Mouse (Mus musculus): ENCODE measurements around the gene Rnf24. TPM values are rescaled to one million over a fixed set of nuclear protein-coding genes. Genes with fewer than 3 reads are reported as not detected.

Gene Rnf24
- polyA plus RNA-seq, 1 experiment from 2014 or later, result 4.8 TPM

DNA sequence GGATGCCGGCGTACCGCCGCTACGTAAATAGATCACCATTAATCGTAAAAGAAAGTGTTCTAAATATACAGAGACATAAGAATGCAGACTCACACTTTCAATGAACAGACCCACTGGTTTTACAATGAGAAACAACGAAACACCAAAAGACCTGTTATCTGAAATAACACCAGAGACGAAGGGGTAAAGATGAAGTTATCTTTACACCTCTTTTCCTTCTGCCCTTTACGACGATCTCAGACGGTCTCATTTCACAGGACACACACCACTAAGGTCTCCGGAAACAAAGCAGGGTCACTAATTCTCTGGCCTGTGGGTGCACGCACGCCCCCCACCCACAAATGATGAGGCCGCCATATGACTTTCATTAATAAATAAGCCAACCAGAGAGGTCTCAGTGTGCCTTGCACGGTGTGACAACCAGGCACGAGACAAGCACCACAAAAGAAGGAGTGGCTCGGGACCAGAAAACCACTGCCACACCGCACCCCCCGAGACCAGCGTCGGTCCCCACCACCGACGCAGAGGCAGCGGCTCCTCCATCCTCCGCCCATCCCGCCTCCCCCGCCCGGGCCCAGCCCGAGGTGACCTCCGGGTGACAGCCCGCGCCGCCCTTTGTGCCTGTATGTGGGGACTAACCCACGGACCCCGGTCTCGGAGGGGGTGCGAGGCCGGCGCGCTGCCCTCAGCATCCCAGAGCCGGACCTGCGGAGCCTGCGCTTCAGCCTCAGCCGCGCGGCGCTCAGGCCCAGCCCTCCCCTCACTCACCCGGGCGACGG is 535 bp downstream of the Rnf24 start:
- Histone ChIP-seq H3K4me2 (replicated peaks; ENCODE audit: low read depth, low read length) (peak overlapping the region; percentile 73), H3K36me3 (ENCODE audit: control insufficient read depth, insufficient read depth, low read length) (no peaks in the 10 kb centered on the region), H3K27ac (ENCODE audit: low read depth, low read length) (peak overlapping the region; percentile 88), H3K27me3 (ENCODE audit: control insufficient read depth, insufficient read depth, low read length) (no peaks in the 10 kb centered on the region), H3K4me3 (ENCODE audit: low read length) (peak overlapping the region; percentile 94), H3K9ac (ENCODE audit: low read depth, low read length) (peak overlapping the region; percentile 94), H3K4me1 (ENCODE audit: control insufficient read depth, insufficient read depth, low read length) (peaks cover 9% of the 10 kb centered on the region), H3K9me3 (ENCODE audit: control insufficient read depth, low read length) (no peaks in the 10 kb centered on the region)
- ATAC-seq (ENCODE audit: low FRiP score, low TSS enrichment), result peak; percentile 85
- under 1% methylated on average over 50 of the region's 51 CpGs for WGBS

DNA sequence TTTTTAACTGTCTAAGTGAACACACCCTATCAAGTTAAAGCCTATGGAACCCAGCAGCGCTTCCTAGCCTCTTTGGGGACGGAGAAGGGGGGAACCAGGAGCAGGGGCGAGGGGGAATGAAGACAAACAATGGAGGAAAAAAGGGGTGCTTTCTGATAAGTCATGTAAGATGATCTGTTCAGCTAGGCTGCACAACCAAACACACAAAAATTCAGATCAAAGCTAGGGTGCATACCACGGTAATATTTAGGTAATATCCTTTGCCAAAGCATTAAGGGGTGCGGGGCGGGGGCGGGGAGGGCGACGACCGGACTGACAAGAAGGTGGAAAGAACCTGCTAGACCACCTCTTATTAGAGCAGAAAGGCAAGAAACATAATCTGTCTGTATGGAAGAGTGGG is 1.2 kb downstream of the Rnf24 start:
- ATAC-seq (ENCODE audit: low FRiP score, low TSS enrichment), result no peak
- no peaks in the 10 kb centered on the region for H3K9me3 ChIP-seq (ENCODE audit: control insufficient read depth, low read length)
- no peaks in the 10 kb centered on the region for H3K36me3 ChIP-seq (ENCODE audit: control insufficient read depth, insufficient read depth, low read length)
- H3K4me2 ChIP-seq (replicated peaks; ENCODE audit: low read depth, low read length), result peak overlapping the region; percentile 73
- 13% methylated on average over 10 of the region's 10 CpGs for WGBS
- peak overlapping the region; percentile 94 for H3K4me3 ChIP-seq (ENCODE audit: low read length)
- no peak overlapping the region for H3K27ac ChIP-seq (ENCODE audit: low read depth, low read length)
- peak overlapping the region; percentile 94; the same call in 1 of the 2 replicates for H3K9ac ChIP-seq (ENCODE audit: low read depth, low read length)
- peaks cover 9% of the 10 kb centered on the region for H3K4me1 ChIP-seq (ENCODE audit: control insufficient read depth, insufficient read depth, low read length)
- no peaks in the 10 kb centered on the region for H3K27me3 ChIP-seq (ENCODE audit: control insufficient read depth, insufficient read depth, low read length)

DNA sequence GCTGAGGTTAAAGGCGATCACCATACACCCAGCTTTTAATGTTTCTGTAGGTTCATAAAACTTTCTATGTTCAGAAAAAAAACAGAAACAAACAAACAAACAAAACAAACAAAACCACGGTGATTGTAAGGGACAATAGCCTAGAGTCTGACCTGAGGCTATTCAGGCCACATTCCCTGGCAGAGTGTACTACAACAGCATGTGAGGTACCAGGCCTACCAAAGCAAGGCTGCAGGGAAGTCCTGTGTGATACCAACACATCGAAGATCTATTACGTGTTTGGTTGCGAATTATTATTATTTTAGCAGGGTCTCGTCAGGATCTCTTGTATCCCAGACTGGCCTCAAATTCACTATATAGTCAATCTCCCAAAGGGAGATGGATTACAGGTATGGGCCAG is 2.4 kb downstream of the Rnf24 start:
- no peak overlapping the region for H3K27ac ChIP-seq (ENCODE audit: low read depth, low read length)
- no peak overlapping the region for H3K4me3 ChIP-seq (ENCODE audit: low read length)
- H3K36me3 ChIP-seq (ENCODE audit: control insufficient read depth, insufficient read depth, low read length), result no peaks in the 10 kb centered on the region
- no peaks in the 10 kb centered on the region for H3K9me3 ChIP-seq (ENCODE audit: control insufficient read depth, low read length)
- ATAC-seq (ENCODE audit: low FRiP score, low TSS enrichment), result no peak
- H3K27me3 ChIP-seq (ENCODE audit: control insufficient read depth, insufficient read depth, low read length), result no peaks in the 10 kb centered on the region
- H3K4me1 ChIP-seq (ENCODE audit: control insufficient read depth, insufficient read depth, low read length), result peaks cover 9% of the 10 kb centered on the region
- 88% methylated on average over 6 of the region's 6 CpGs for WGBS
- H3K4me2 ChIP-seq (replicated peaks; ENCODE audit: low read depth, low read length), result no peak overlapping the region
- H3K9ac ChIP-seq (ENCODE audit: low read depth, low read length), result no peak overlapping the region

DNA sequence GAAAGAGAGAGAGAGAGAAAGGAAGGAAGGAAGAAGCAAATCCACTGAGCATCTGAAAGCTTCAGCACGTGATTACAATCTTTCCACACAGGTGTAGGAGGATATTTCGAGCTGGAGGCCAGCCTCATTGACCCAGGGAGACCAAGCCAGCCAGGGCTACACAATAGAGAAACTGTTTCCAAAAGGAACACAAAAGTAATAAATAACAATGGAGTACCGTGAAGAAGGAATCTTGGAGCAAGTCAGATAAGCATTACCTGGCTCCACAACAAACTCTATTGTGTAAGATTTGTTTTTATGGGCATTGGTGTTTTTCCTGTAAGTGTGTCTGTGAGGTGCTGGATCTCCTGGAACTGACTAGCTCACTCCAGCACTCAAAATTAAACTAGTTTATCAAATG is 7.1 kb downstream of the Rnf24 start:
- 38% methylated on average over 3 of the region's 3 CpGs for WGBS
- Histone ChIP-seq H3K4me1 (ENCODE audit: control insufficient read depth, insufficient read depth, low read length) (no peaks in the 10 kb centered on the region), H3K27me3 (ENCODE audit: control insufficient read depth, insufficient read depth, low read length) (no peaks in the 10 kb centered on the region), H3K27ac (ENCODE audit: low read depth, low read length) (no peak overlapping the region), H3K4me3 (ENCODE audit: low read length) (no peak overlapping the region), H3K4me2 (replicated peaks; ENCODE audit: low read depth, low read length) (no peak overlapping the region), H3K9me3 (ENCODE audit: control insufficient read depth, low read length) (no peaks in the 10 kb centered on the region), H3K36me3 (ENCODE audit: control insufficient read depth, insufficient read depth, low read length) (no peaks in the 10 kb centered on the region), H3K9ac (ENCODE audit: low read depth, low read length) (no peak overlapping the region)
- ATAC-seq (ENCODE audit: low FRiP score, low TSS enrichment), result no peak

DNA sequence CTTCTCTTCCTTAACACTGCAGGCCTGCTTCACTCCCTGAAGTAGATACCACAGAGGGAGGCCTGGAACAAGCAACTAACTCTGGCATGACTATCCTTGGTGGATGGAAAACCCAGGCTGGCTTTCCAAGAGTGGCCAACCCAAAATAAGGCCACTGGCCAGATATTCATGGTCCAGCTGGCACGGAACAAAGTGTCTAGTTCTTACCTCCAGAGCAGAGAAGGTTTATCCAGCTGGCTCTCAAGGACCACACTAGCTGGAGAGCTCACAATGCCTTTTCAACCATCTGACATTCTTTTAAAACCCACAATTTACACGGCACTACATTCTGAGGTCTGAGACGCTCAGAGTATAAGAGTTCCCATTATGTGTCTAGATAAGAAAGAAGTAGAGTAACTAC is 8.2 kb downstream of the Rnf24 start:
- Histone ChIP-seq H3K4me2 (replicated peaks; ENCODE audit: low read depth, low read length) (no peak overlapping the region), H3K27me3 (ENCODE audit: control insufficient read depth, insufficient read depth, low read length) (no peaks in the 10 kb centered on the region), H3K36me3 (ENCODE audit: control insufficient read depth, insufficient read depth, low read length) (no peaks in the 10 kb centered on the region), H3K4me3 (ENCODE audit: low read length) (no peak overlapping the region), H3K9me3 (ENCODE audit: control insufficient read depth, low read length) (no peaks in the 10 kb centered on the region), H3K4me1 (ENCODE audit: control insufficient read depth, insufficient read depth, low read length) (0 out of 2 replicates have a peak, but pooled peaks cover 6% of the 10 kb centered on the region), H3K27ac (ENCODE audit: low read depth, low read length) (no peak overlapping the region), H3K9ac (ENCODE audit: low read depth, low read length) (no peak overlapping the region)
- no peak for ATAC-seq (ENCODE audit: low FRiP score, low TSS enrichment)
- WGBS, result 85% methylated on average over 3 of the region's 3 CpGs

DNA sequence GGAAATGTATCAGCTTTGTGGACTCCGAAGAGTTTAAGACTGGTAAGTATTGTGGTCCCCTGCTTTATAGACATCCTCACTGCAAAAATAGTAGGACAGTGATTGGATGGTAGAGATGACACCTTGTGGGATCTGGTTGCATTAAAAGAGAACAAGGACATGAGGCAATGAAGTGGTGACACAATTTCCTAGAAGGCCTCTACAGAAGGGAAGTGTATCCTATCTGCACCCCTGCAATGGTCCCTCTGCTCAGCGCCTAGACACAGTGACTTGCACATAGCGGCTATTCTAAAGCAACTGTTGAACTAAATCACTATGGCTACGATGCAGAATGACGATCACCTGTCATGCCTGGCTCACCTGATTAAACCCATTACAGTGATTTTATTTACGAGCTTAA is 15.1 kb downstream of the Rnf24 start:
- Histone ChIP-seq H3K4me1 (ENCODE audit: control insufficient read depth, insufficient read depth, low read length) (0 out of 2 replicates have a peak, but pooled peaks cover 7% of the 10 kb centered on the region), H3K4me2 (replicated peaks; ENCODE audit: low read depth, low read length) (no peak overlapping the region), H3K9ac (ENCODE audit: low read depth, low read length) (no peak overlapping the region), H3K36me3 (ENCODE audit: control insufficient read depth, insufficient read depth, low read length) (no peaks in the 10 kb centered on the region), H3K27ac (ENCODE audit: low read depth, low read length) (no peak overlapping the region), H3K9me3 (ENCODE audit: control insufficient read depth, low read length) (no peaks in the 10 kb centered on the region), H3K27me3 (ENCODE audit: control insufficient read depth, insufficient read depth, low read length) (no peaks in the 10 kb centered on the region), H3K4me3 (ENCODE audit: low read length) (no peak overlapping the region)
- WGBS, result 71% methylated on average over 6 of the region's 6 CpGs
- ATAC-seq (ENCODE audit: low FRiP score, low TSS enrichment), result no peak

DNA sequence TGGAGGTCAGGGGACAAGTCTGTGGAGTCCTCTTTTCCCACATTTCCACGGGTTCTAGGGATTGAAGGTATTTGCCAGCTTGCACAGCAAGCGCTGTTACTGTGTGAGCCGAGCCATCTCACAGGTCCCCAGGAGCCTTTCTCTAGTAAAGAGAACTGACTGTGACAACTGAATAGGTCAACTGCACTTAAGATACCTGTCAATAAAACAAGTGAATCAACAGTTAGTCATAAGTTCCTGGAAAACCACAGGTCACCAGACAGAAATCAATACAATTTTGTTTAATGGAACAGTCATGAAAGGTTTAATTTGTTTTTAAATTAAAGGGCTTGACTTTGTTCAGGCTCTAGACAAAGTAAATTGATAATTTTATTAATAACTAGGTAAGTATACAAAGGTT is 22.1 kb downstream of the Rnf24 start:
- Histone ChIP-seq H3K4me3 (ENCODE audit: low read length) (no peak overlapping the region), H3K27me3 (ENCODE audit: control insufficient read depth, insufficient read depth, low read length) (no peaks in the 10 kb centered on the region), H3K4me2 (replicated peaks; ENCODE audit: low read depth, low read length) (no peak overlapping the region), H3K4me1 (ENCODE audit: control insufficient read depth, insufficient read depth, low read length) (no peaks in the 10 kb centered on the region), H3K9ac (ENCODE audit: low read depth, low read length) (no peak overlapping the region), H3K27ac (ENCODE audit: low read depth, low read length) (no peak overlapping the region), H3K36me3 (ENCODE audit: control insufficient read depth, insufficient read depth, low read length) (no peaks in the 10 kb centered on the region), H3K9me3 (ENCODE audit: control insufficient read depth, low read length) (no peaks in the 10 kb centered on the region)
- 86% methylated on average over 3 of the region's 3 CpGs for WGBS
- no peak for ATAC-seq (ENCODE audit: low FRiP score, low TSS enrichment)

DNA sequence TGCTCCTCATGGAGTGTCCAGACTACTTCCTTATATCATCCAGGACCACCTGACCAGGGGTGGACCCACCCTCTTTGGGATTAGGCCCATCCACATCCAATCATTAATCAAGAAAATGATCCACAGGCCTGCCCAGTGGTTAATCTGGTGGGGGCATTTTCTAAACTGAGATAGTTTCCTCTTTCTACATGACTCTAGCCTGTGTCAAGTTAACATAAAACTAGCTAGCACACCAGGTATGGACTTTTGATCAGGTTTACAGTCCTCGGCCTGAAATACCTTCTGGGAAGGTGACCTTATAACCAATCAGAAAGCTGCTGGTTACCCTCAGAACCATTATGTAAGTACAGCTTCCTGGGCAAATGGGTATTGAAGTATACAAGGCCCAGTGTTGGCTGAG is 23.7 kb downstream of the Rnf24 start:
- no peak overlapping the region for H3K27ac ChIP-seq (ENCODE audit: low read depth, low read length)
- no peaks in the 10 kb centered on the region for H3K4me1 ChIP-seq (ENCODE audit: control insufficient read depth, insufficient read depth, low read length)
- no peaks in the 10 kb centered on the region for H3K27me3 ChIP-seq (ENCODE audit: control insufficient read depth, insufficient read depth, low read length)
- no peaks in the 10 kb centered on the region for H3K36me3 ChIP-seq (ENCODE audit: control insufficient read depth, insufficient read depth, low read length)
- no peak overlapping the region for H3K9ac ChIP-seq (ENCODE audit: low read depth, low read length)
- no peak overlapping the region for H3K4me3 ChIP-seq (ENCODE audit: low read length)
- WGBS, result 88% methylated on average over 1 of the region's 1 CpGs
- H3K9me3 ChIP-seq (ENCODE audit: control insufficient read depth, low read length), result no peaks in the 10 kb centered on the region
- ATAC-seq (ENCODE audit: low FRiP score, low TSS enrichment), result no peak
- H3K4me2 ChIP-seq (replicated peaks; ENCODE audit: low read depth, low read length), result no peak overlapping the region

DNA sequence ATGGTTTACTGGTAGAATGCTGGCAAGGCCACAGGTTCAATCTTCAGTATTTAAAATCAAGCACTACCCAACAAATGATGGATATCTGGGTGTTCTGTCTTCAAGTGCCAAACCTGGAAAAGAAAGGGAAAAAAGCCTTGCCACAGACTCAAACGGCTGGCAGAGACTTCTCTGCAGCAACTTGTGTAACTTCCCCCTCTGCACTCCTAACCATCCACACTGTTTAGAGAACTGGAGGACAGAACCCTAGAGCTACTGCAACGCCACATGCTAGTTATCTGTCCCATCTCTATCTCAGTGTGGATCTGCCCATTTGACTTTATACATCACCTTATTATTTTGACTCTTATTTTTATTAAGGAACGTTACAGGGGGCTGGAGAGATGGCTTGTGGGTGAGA is 26.6 kb downstream of the Rnf24 start:
- Histone ChIP-seq H3K36me3 (ENCODE audit: control insufficient read depth, insufficient read depth, low read length) (no peaks in the 10 kb centered on the region), H3K9me3 (ENCODE audit: control insufficient read depth, low read length) (no peaks in the 10 kb centered on the region), H3K27me3 (ENCODE audit: control insufficient read depth, insufficient read depth, low read length) (no peaks in the 10 kb centered on the region), H3K4me1 (ENCODE audit: control insufficient read depth, insufficient read depth, low read length) (no peaks in the 10 kb centered on the region), H3K27ac (ENCODE audit: low read depth, low read length) (no peak overlapping the region), H3K4me2 (replicated peaks; ENCODE audit: low read depth, low read length) (no peak overlapping the region), H3K4me3 (ENCODE audit: low read length) (no peak overlapping the region), H3K9ac (ENCODE audit: low read depth, low read length) (no peak overlapping the region)
- no peak for ATAC-seq (ENCODE audit: low FRiP score, low TSS enrichment)
- 65% methylated on average over 3 of the region's 3 CpGs for WGBS

Data from kidney, embryonic 14.5 days (tissue).